Mouse (Mus musculus) kidney, adult 2 months (tissue): ENCODE results near the gene Slc7a11. TPM values are rescaled to one million over a fixed set of nuclear protein-coding genes. Genes with fewer than 3 reads are reported as not detected.

Experiments used
- DNase-seq: peaks from one replicate; pipeline ENCODE4 v3.0.0; 2021
- H3K27ac ChIP-seq: fragments of 200-500 bp; 2 replicates; pipeline ENCODE4 v1.5.1; 2012; ENCODE audit warnings: low read depth, low read length, control low read depth, inconsistent platforms; ENCODE audit not compliant: insufficient read depth
- H3K27me3 ChIP-seq: fragments of 200-500 bp; replicated peaks from 2 replicates; pipeline ENCODE4 v1.6.1; 2012; ENCODE audit warnings: mild to moderate bottlenecking, moderate library complexity, low read length, inconsistent platforms; ENCODE audit not compliant: control insufficient read depth, insufficient read depth
- H3K36me3 ChIP-seq: fragments of 200-500 bp; 2 replicates; pipeline ENCODE4 v1.6.1; 2012; ENCODE audit warnings: mild to moderate bottlenecking, moderate library complexity, low read length, inconsistent platforms; ENCODE audit not compliant: control insufficient read depth, insufficient read depth
- H3K4me1 ChIP-seq: fragments of 200-500 bp; 2 replicates; pipeline ENCODE4 v1.6.1; 2011; ENCODE audit warnings: low read length; ENCODE audit not compliant: control insufficient read depth, insufficient read depth
- H3K4me3 ChIP-seq: fragments of 200-500 bp; 2 replicates; pipeline ENCODE4 v1.5.1; 2011; ENCODE audit warnings: mild to moderate bottlenecking, low read depth, low read length, control low read depth; ENCODE audit not compliant: insufficient read depth
- CTCF ChIP-seq: fragments of 200-500 bp; conservative IDR thresholded peaks from 2 replicates; pipeline ENCODE4 v1.5.1; 2011; ENCODE audit warnings: low read depth, mild to moderate bottlenecking, control low read depth, low read length, moderate library complexity, mixed read lengths; ENCODE audit not compliant: insufficient read depth, insufficient read length
- POLR2A ChIP-seq: fragments of 200-500 bp; IDR thresholded peaks from one replicate; pipeline ENCODE4 v1.6.1; 2011; ENCODE audit warnings: low read depth, low read length, control low read depth
- WGBS: fragments of 180-500 bp; shearing (Covaris S2); methylation state at CpG from one replicate; pipeline ENCODE4 v1.1.7; 2018; 5-methylcytosine and 5-hydroxymethylcytosine counted together
- polyA plus RNA-seq: library from polyadenylated mRNA; depleted of rRNA; stranded (reverse); fragments of >200 nt; gene quantifications from 2 replicates; pipeline ENCODE4 v1.2.3, GENCODE M21; 2012

Slc7a11 gene
- polyA plus RNA-seq, 1 experiment: 0.23 TPM

GRCm38 (mm10) chr3:50307339-50308327 is 135.8 kb downstream of the Slc7a11 start:
- Histone ChIP-seq H3K27ac (no peak overlapping the region), H3K4me1 (no peaks in the 10 kb centered on the region), H3K27me3 (no peaks in the 10 kb centered on the region), H3K36me3 (no peaks in the 10 kb centered on the region), H3K4me3 (no peak overlapping the region)
- DNase-seq: no peak
- TF ChIP-seq CTCF (no peak), POLR2A (no peak)
- WGBS: 65% methylated on average over 14 of the region's 14 CpGs

GRCm38 (mm10) chr3:50306334-50306733 is 137.1 kb downstream of the Slc7a11 start:
- H3K27me3 ChIP-seq: no peaks in the 10 kb centered on the region
- 89% methylated on average over 8 of the region's 8 CpGs for WGBS
- H3K27ac ChIP-seq: no peak overlapping the region
- no peak for TF ChIP-seq CTCF
- TF ChIP-seq POLR2A: no peak
- DNase-seq: no peak
- no peaks in the 10 kb centered on the region for H3K36me3 ChIP-seq
- H3K4me1 ChIP-seq: no peaks in the 10 kb centered on the region
- no peak overlapping the region for H3K4me3 ChIP-seq

DNA sequence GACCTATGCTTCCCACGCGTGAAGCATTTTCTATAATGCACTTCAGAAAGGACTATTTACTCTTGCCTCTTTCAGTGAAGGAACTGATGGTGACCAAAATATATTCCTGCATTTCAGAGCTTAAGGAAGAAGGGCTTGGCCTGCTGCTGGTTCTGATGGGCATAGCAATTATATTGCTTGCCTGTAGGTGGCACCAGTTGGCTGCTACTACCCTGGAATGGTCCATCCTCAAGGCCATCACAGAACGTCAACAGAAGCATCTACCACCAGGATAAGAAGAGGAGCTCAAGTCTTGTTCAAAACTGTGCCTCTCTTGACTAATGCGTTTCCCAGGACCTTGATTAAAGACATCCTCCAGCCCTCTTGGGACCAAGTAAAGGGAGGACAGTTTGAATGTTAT is 139.3 kb downstream of the Slc7a11 start:
- no peaks in the 10 kb centered on the region for H3K27me3 ChIP-seq
- DNase-seq: peak; percentile 41
- peak; percentile 81 for TF ChIP-seq CTCF
- no peak for TF ChIP-seq POLR2A
- 43% methylated on average over 4 of the region's 4 CpGs for WGBS
- H3K4me1 ChIP-seq: no peaks in the 10 kb centered on the region
- H3K36me3 ChIP-seq: no peaks in the 10 kb centered on the region
- H3K4me3 ChIP-seq: no peak overlapping the region
- no peak overlapping the region for H3K27ac ChIP-seq

DNA sequence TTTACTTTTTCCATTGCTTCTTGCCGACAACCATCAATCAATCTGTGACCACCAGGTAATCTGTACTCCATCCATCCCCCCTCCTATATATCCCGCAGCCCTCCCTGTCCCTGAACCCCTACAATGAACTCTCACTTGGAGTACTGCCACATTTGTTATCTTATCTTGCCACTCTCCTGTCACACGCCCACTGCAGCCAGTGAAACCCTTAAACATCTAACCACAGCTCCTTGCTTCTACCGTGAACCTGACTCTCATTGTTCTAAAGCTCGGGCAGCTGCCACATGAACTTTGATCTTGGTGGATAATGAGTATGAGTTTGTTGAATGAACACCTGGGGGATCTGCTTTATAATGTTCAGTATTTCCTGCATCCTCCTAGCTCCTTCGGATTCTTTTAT is 140.8 kb downstream of the Slc7a11 start:
- DNase-seq: no peak
- 63% methylated on average over 6 of the region's 6 CpGs for WGBS
- Histone ChIP-seq H3K4me3 (no peak overlapping the region), H3K4me1 (no peaks in the 10 kb centered on the region), H3K27me3 (no peaks in the 10 kb centered on the region), H3K27ac (no peak overlapping the region), H3K36me3 (no peaks in the 10 kb centered on the region)
- TF ChIP-seq POLR2A (no peak), CTCF (no peak)

DNA sequence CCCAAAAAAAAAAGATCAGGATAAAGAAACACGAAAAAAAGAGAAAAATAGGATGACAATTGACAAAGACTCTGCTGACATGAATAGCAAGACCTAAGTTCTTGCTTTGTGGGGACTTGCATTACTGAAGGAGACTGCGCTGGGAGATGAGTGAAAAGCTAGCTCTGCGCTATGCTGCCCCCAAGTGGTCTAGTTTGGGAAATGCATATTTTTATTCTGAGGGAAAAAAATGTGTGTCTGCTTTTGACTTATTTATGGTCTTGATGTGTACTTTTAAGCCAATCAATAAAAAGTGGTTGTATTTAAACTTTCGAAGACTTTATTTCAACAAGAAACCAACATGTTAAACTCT is 142.5 kb downstream of the Slc7a11 start:
- Histone ChIP-seq H3K36me3 (no peaks in the 10 kb centered on the region), H3K27me3 (no peaks in the 10 kb centered on the region), H3K4me3 (no peak overlapping the region), H3K4me1 (no peaks in the 10 kb centered on the region), H3K27ac (no peak overlapping the region)
- WGBS: 4% methylated on average over 4 of the region's 4 CpGs
- peak; percentile 57 for DNase-seq
- TF ChIP-seq CTCF (peak; percentile 69), POLR2A (no peak)

DNA sequence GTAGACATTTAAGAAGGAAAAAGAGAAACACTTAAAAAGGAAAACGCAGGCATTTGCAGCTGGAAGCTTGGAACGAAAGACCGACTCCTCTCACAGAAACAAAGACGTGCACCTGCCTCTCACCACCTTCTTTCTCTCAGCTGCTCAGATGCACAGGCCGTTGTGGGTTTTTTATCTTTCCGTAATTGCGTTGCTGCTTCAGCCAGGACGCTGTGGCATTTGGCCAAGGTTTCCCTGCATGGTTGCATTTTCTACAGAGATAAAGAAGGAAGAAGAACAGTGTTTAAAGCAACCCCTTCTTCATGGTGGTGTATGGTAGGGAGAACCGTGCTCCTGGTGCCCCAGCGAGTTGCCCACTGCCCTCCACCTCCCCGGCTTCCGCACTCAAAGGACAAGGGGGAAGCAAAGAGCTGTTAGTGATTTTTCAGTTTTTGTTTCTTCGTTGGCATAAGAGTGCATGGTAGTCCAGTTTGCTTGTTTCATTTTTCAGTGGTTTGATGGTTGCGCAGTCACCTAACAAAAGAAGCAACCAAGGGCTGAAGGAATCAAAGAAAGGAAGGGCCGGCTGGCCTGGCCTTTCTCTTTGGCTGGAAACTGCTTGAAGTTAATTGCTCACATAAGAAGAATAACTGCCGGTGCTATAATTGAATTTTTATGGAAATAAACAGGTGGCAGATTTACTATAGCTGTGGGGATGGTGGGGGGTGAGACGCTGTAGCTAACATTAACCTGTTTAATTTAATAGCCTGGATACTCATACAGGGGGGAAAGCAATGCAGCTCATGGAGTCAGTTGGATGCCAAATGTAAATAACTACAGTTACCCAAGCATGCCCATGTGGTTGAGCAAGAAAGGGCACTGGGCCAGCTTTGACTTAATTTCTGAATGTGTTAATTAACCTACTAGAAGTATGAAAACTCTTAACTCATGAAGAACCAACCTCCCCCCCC is 143.1 kb downstream of the Slc7a11 start:
- Histone ChIP-seq H3K27me3 (no peaks in the 10 kb centered on the region), H3K4me1 (no peaks in the 10 kb centered on the region), H3K36me3 (no peaks in the 10 kb centered on the region), H3K27ac (no peak overlapping the region), H3K4me3 (no peak overlapping the region)
- TF ChIP-seq CTCF (no peak), POLR2A (no peak)
- DNase-seq: peak; percentile 43
- 64% methylated on average over 17 of the region's 17 CpGs for WGBS

GRCm38 (mm10) chr3:50298366-50298991 is 144.9 kb downstream of the Slc7a11 start:
- H3K27ac ChIP-seq: no peak overlapping the region
- no peaks in the 10 kb centered on the region for H3K36me3 ChIP-seq
- DNase-seq: no peak
- H3K27me3 ChIP-seq: no peaks in the 10 kb centered on the region
- H3K4me1 ChIP-seq: no peaks in the 10 kb centered on the region
- 76% methylated on average over 7 of the region's 7 CpGs for WGBS
- H3K4me3 ChIP-seq: no peak overlapping the region
- TF ChIP-seq CTCF (no peak), POLR2A (no peak)
